Mouse (Mus musculus): Measurements from ENCODE around the gene Col25a1. TPM values are rescaled to one million over a fixed set of nuclear protein-coding genes. Genes with fewer than 3 reads are reported as not detected.

Gene Col25a1
- polyA plus RNA-seq, 1 experiment from 2014 or later = 3.9 TPM

DNA sequence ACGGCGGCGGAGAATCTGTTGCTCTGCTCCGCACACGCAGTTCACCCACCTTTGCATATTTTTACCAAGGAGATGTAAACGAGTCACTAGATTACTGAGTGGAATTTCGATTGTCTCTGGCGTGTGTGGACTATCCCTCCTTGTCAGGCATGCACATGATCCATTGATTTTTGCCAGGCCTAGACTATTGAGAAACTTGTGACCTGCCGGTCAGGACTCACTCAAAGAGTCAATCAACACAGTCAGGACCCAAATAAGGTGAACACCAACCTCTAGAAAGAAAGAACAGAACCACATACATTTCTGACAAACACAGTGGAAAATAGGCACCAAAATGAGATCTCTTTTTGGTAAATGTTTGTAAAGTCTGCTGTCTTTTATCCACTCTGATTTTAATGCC, 483.1 kb downstream of the Col25a1 start:
- Histone ChIP-seq H3K27me3 (ENCODE audit: insufficient read depth, poor library complexity, severe bottlenecking) (peaks cover 31% of the 10 kb centered on the region), H3K27ac (no peak overlapping the region), H3K4me3 (no peak overlapping the region), H3K4me1 (peaks cover 7% of the 10 kb centered on the region), H3K36me3 (no peaks in the 10 kb centered on the region), H3K9me3 (no peaks in the 10 kb centered on the region)
- 84% methylated on average over 9 of the region's 9 CpGs for WGBS
- DNase-seq (ENCODE audit: low spot score) = no peak

GRCm38 (mm10) chr3:130615625-130616024, 484.3 kb downstream of the Col25a1 start:
- H3K27ac ChIP-seq = no peak overlapping the region
- peaks cover 31% of the 10 kb centered on the region for H3K27me3 ChIP-seq (ENCODE audit: insufficient read depth, poor library complexity, severe bottlenecking)
- peaks cover 7% of the 10 kb centered on the region for H3K4me1 ChIP-seq
- WGBS = 47% methylated on average over 8 of the region's 8 CpGs
- no peak overlapping the region for H3K4me3 ChIP-seq
- no peaks in the 10 kb centered on the region for H3K36me3 ChIP-seq
- no peak for DNase-seq (ENCODE audit: low spot score)
- H3K9me3 ChIP-seq = no peaks in the 10 kb centered on the region

- Histone ChIP-seq H3K27me3 (ENCODE audit: insufficient read depth, poor library complexity, severe bottlenecking) (peaks cover 31% of the 10 kb centered on the region), H3K36me3 (no peaks in the 10 kb centered on the region), H3K27ac (no peak within 1 kb of the TSS), H3K4me1 (peaks cover 7% of the 10 kb centered on the region), H3K9me3 (no peaks in the 10 kb centered on the region), H3K4me3 (peak within 1 kb of the TSS; percentile 52)
- 5% methylated on average over 10 of the region's 10 CpGs for WGBS
- DNase-seq (ENCODE audit: low spot score) = no peak
Measured at GRCm38 (mm10) chr3:130617439-130617898, 486.2 kb downstream of the Col25a1 start, which contains the start of gene Etnppl. Etnppl (plus strand) TSS chr3:130617448.

GRCm38 (mm10) chr3:130620517-130621146, 489.3 kb downstream of the Col25a1 start:
- Histone ChIP-seq H3K27ac (no peak overlapping the region), H3K36me3 (no peaks in the 10 kb centered on the region), H3K4me1 (peaks cover 7% of the 10 kb centered on the region), H3K27me3 (ENCODE audit: insufficient read depth, poor library complexity, severe bottlenecking) (peaks cover 26% of the 10 kb centered on the region), H3K4me3 (no peak overlapping the region), H3K9me3 (no peaks in the 10 kb centered on the region)
- WGBS = 71% methylated on average over 12 of the region's 12 CpGs
- DNase-seq (ENCODE audit: low spot score) = no peak

GRCm38 (mm10) chr3:130628358-130628757, 497.1 kb downstream of the Col25a1 start:
- Histone ChIP-seq H3K4me1 (no peaks in the 10 kb centered on the region), H3K9me3 (0 out of 2 replicates have a peak, but pooled peaks cover 4% of the 10 kb centered on the region), H3K4me3 (no peak overlapping the region), H3K27ac (no peak overlapping the region), H3K36me3 (no peaks in the 10 kb centered on the region), H3K27me3 (ENCODE audit: insufficient read depth, poor library complexity, severe bottlenecking) (no peaks in the 10 kb centered on the region)
- DNase-seq (ENCODE audit: low spot score) = no peak
- WGBS = 88% methylated on average over 5 of the region's 5 CpGs

GRCm38 (mm10) chr3:130633859-130634258, 502.6 kb downstream of the Col25a1 start:
- 72% methylated on average over 5 of the region's 5 CpGs for whole genome bisulfite sequencing
- no peaks in the 10 kb centered on the region for H3K36me3 ChIP-seq
- no peaks in the 10 kb centered on the region for H3K9me3 ChIP-seq
- H3K4me3 ChIP-seq = no peak overlapping the region
- DNase-seq (ENCODE audit: low spot score) = no peak
- H3K4me1 ChIP-seq = no peaks in the 10 kb centered on the region
- no peaks in the 10 kb centered on the region for H3K27me3 ChIP-seq (ENCODE audit: insufficient read depth, poor library complexity, severe bottlenecking)
- H3K27ac ChIP-seq = no peak overlapping the region

DNA sequence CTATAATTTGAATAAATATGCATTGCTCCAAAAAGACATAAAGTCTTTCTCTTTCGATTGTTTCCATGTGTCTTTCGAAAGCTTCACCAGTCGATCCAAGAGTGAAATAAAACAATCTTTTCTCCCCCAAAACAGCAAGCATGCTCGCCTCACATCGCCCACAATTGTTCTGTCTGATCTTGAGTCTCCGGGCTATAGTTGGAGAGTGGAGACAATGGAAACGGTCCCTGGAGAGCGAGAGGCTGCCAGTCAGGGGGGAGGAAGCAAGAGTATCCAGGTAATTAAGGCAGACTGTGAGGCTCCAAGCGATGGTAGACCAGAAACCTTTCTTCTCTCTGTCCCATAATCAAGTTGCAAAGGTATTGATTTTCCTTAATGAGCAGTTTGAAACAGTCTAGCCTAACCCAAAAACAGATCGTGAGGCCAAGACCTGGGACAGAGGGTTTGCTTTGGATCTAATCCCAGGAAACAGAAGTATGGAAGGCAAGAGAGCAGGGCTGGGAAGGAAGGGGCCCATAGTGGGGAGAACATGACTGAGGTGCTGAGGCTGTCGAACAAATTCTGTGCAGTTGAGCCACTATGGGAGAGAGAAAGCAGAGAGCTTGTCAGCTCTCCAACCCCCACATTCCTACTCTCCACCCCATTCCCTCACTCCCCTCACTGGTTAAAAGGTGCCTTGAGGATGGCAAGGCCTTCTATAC, 515.0 kb downstream of the Col25a1 start:
- Histone ChIP-seq H3K9me3 (no peaks in the 10 kb centered on the region), H3K36me3 (no peaks in the 10 kb centered on the region), H3K27me3 (ENCODE audit: insufficient read depth, poor library complexity, severe bottlenecking) (no peaks in the 10 kb centered on the region), H3K27ac (no peak overlapping the region), H3K4me3 (no peak overlapping the region), H3K4me1 (no peaks in the 10 kb centered on the region)
- WGBS = 79% methylated on average over 11 of the region's 11 CpGs
- DNase-seq (ENCODE audit: low spot score) = no peak

Other genes starting within 250 kb of the Col25a1 start
- 78.4 and 99.8 TPM in 2 replicates for gene Casp6, start 230.1 kb upstream of the Col25a1 start, polyA plus RNA-seq (2016; fragmentation: Nextera tagmentation; extraction: Ambion mirVana)
- gene Mcub, start 161.3 kb upstream of the Col25a1 start, polyA plus RNA-seq (2016; fragmentation: Nextera tagmentation; extraction: Ambion mirVana) = 3.9 and 6.0 TPM in 2 replicates
- gene Sec24b, start 69.9 kb upstream of the Col25a1 start, polyA plus RNA-seq (2016; fragmentation: Nextera tagmentation; extraction: Ambion mirVana) = 33.6 and 34.9 TPM in 2 replicates